26 mouse cellular contexts compared by ENCODE assay signal in the genomic region with DNA sequence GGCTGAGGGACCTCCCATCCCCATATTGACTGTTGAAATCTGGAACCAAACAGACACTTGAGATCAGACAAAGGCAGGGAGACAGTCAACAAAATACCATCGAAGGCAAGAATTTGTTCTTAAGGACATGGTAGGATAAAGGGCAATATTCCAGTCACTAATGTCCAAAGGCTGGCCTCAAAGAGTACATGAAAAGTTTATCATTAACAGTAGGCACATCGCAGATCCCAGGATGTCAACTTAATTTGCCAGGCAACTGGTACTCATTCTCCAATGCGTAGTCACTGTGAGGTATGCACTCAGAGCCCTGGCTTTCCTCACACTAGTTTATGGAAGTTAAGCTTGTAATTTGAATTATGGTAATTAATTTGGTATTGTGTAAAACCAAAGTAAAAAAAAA. TPM values are rescaled to one million over a fixed set of nuclear protein-coding genes. Genes with fewer than 3 reads are reported as not detected.
DNase-seq lines count a peak whose midpoint lies in the region; ATAC-seq and TF ChIP-seq lines count a peak whose summit lies in the region.
"Had no signal": no experiment of that assay in that cellular context is flagged by ENCODE, and none has a peak within 500 bp of the region (broad histone marks: within the 10 kb centered on the region; RNA-seq: fewer than 3 reads in every experiment).

No protein-coding gene starts in this region.

- peak; percentile 44 to 72 for DNase-seq in kidney, adult 8-10 months
- no peak for DNase-seq in kidney, adult 18-20 months
- peak; percentile 45 for DNase-seq in kidney, postnatal 14 days
- peak; percentile 16 to 76 for DNase-seq in kidney, postnatal 36 days
- no peak for DNase-seq in thymus, postnatal 14 days
- DNase-seq: adrenal gland, adult 8-10 months; adrenal gland, postnatal 25 days; cerebellum, adult 11-12 months; cerebellum, adult 8-10 months; cerebellum, postnatal 10 days; cerebellum, postnatal 36 days; embryo, embryonic 11 days; gastrocnemius, postnatal 25 days; heart, adult 18-20 months; heart, postnatal 14 days; heart, postnatal 4 days had no signal

- no peak for TF ChIP-seq CTCF in intestine, postnatal 0 days (IDR thresholded peaks at IDR 0.05; ENCODE audit: low read depth)

- no peak overlapping the region for H3K4me2 ChIP-seq in intestine, embryonic 15.5 days (replicated peaks)
- no peak overlapping the region for H3K4me2 ChIP-seq in intestine, postnatal 0 days (replicated peaks; ENCODE audit: low read depth)
- no peak overlapping the region for H3K4me2 ChIP-seq in kidney, embryonic 16.5 days (replicated peaks; ENCODE audit: low read depth, low read length)
- H3K4me2 ChIP-seq: embryonic facial prominence, embryonic 13.5 days; forebrain, embryonic 12.5 days; forebrain, embryonic 15.5 days; heart, embryonic 13.5 days had no signal

- no peaks in the 10 kb centered on the region for H3K4me1 ChIP-seq in intestine, embryonic 15.5 days (replicated peaks)
- H3K4me1 ChIP-seq in intestine, postnatal 0 days (replicated peaks; ENCODE audit: control insufficient read depth, insufficient read depth, low read length) = no peaks in the 10 kb centered on the region
- no peaks in the 10 kb centered on the region for H3K4me1 ChIP-seq in kidney, embryonic 16.5 days (ENCODE audit: insufficient read depth, low read length)
- H3K4me1 ChIP-seq: embryonic facial prominence, embryonic 10.5 days; embryonic facial prominence, embryonic 13.5 days; forebrain, embryonic 12.5 days; forebrain, embryonic 15.5 days; heart, embryonic 13.5 days had no signal

- peak; percentile 48 for ATAC-seq in intestine, embryonic 15.5 days
- ATAC-seq in intestine, postnatal 0 days = no peak
- no peak for ATAC-seq in kidney, embryonic 16.5 days (ENCODE audit: low FRiP score, low TSS enrichment)
- ATAC-seq: activated CD4-positive, CD25-positive, alpha-beta regulatory T cell, adult 4 months; forebrain, embryonic 15.5 days had no signal

- H3K4me3 ChIP-seq in intestine, embryonic 15.5 days (replicated peaks) = no peak overlapping the region
- no peak overlapping the region for H3K4me3 ChIP-seq in intestine, postnatal 0 days (ENCODE audit: low read depth, low read length)
- no peak overlapping the region for H3K4me3 ChIP-seq in kidney, embryonic 16.5 days (ENCODE audit: low read length)
- H3K4me3 ChIP-seq: embryonic facial prominence, embryonic 10.5 days; embryonic facial prominence, embryonic 13.5 days; erythroblast, embryonic 14.5 days; forebrain, embryonic 12.5 days; forebrain, embryonic 15.5 days; heart, embryonic 13.5 days had no signal

- no peaks in the 10 kb centered on the region for H3K9me3 ChIP-seq in intestine, embryonic 15.5 days
- no peaks in the 10 kb centered on the region for H3K9me3 ChIP-seq in intestine, postnatal 0 days (ENCODE audit: control insufficient read depth)
- H3K9me3 ChIP-seq in kidney, embryonic 16.5 days (ENCODE audit: low read length) = no peaks in the 10 kb centered on the region
- H3K9me3 ChIP-seq: embryonic facial prominence, embryonic 10.5 days; embryonic facial prominence, embryonic 13.5 days; forebrain, embryonic 12.5 days; forebrain, embryonic 15.5 days had no signal

- WGBS in intestine, embryonic 15.5 days = 69% methylated on average over 3 of the region's 3 CpGs
- WGBS in intestine, postnatal 0 days = 38% methylated on average over 3 of the region's 3 CpGs
- 82% methylated on average over 3 of the region's 3 CpGs for WGBS in kidney, embryonic 16.5 days

- H3K9ac ChIP-seq in intestine, embryonic 15.5 days = no peak overlapping the region
- H3K9ac ChIP-seq in intestine, postnatal 0 days (ENCODE audit: low read depth, low read length) = no peak overlapping the region
- H3K9ac ChIP-seq in kidney, embryonic 16.5 days (replicated peaks; ENCODE audit: low read length) = no peak overlapping the region
- H3K9ac ChIP-seq: embryonic facial prominence, embryonic 13.5 days; forebrain, embryonic 12.5 days; forebrain, embryonic 15.5 days; heart, embryonic 13.5 days had no signal

- H3K27ac ChIP-seq in intestine, embryonic 15.5 days = no peak overlapping the region
- H3K27ac ChIP-seq in intestine, postnatal 0 days (ENCODE audit: low read depth, low read length) = no peak overlapping the region
- no peak overlapping the region for H3K27ac ChIP-seq in kidney, embryonic 16.5 days (ENCODE audit: low read length)
- H3K27ac ChIP-seq: embryonic facial prominence, embryonic 10.5 days; embryonic facial prominence, embryonic 13.5 days; forebrain, embryonic 12.5 days; forebrain, embryonic 15.5 days; heart, embryonic 13.5 days had no signal

- no peaks in the 10 kb centered on the region for H3K36me3 ChIP-seq in intestine, embryonic 15.5 days
- H3K36me3 ChIP-seq in intestine, postnatal 0 days (ENCODE audit: control insufficient read depth, insufficient read depth) = no peaks in the 10 kb centered on the region
- no peaks in the 10 kb centered on the region for H3K36me3 ChIP-seq in kidney, embryonic 16.5 days (ENCODE audit: insufficient read depth, low read length)
- H3K36me3 ChIP-seq: embryonic facial prominence, embryonic 10.5 days; embryonic facial prominence, embryonic 13.5 days; forebrain, embryonic 12.5 days; forebrain, embryonic 15.5 days; heart, embryonic 13.5 days had no signal

- no peaks in the 10 kb centered on the region for H3K27me3 ChIP-seq in intestine, embryonic 15.5 days (replicated peaks)
- H3K27me3 ChIP-seq in intestine, postnatal 0 days (replicated peaks; ENCODE audit: control insufficient read depth, insufficient read depth, low read length) = no peaks in the 10 kb centered on the region
- no peaks in the 10 kb centered on the region for H3K27me3 ChIP-seq in kidney, embryonic 16.5 days (ENCODE audit: insufficient read depth, low read length)
- H3K27me3 ChIP-seq: embryonic facial prominence, embryonic 13.5 days; forebrain, embryonic 12.5 days; forebrain, embryonic 15.5 days; heart, embryonic 13.5 days had no signal

RNA-seq across cellular contexts. Expression of a gene that starts 13.3 kb away (rescaled TPM):
- 20.2 and 20.3 TPM in 2 replicates for polyA plus RNA-seq in intestine, embryonic 15.5 days (2015; fragmentation: Nextera tagmentation; extraction: Ambion mirVana)
- 6.5 and 8.5 TPM in 2 replicates for polyA plus RNA-seq in intestine, postnatal 0 days (2015; fragmentation: Nextera tagmentation; extraction: Ambion mirVana)
- 22.9 and 25.6 TPM in 2 replicates for polyA plus RNA-seq in kidney, embryonic 16.5 days (2015; fragmentation: Nextera tagmentation; extraction: Ambion mirVana)

Comparison
In these comparisons a context has a peak if more than half of its experiments do, and no peak if none do; other contexts are left out.
1. DNase-seq: peak in kidney, adult 8-10 months (2 of 2), kidney, postnatal 14 days (single experiment) and kidney, postnatal 36 days (2 of 2); none in kidney, adult 18-20 months (single experiment) and thymus, postnatal 14 days (single experiment).